Mouse (Mus musculus) ES-Bruce4 (cell line): ENCODE measurements around the gene Slc27a3. TPM values are rescaled to one million over a fixed set of nuclear protein-coding genes. Genes with fewer than 3 reads are reported as not detected.

Source experiments
- H3K27ac ChIP-seq: 2 replicates; pipeline ENCODE4 v1.5.1; 2012; ENCODE audit warnings: low read length, inconsistent platforms; ENCODE audit not compliant: insufficient read depth
- H3K27me3 ChIP-seq: 2 replicates; pipeline ENCODE4 v1.6.1; 2012; ENCODE audit warnings: mild to moderate bottlenecking, low read length, inconsistent platforms; ENCODE audit not compliant: control insufficient read depth, poor library complexity, insufficient read depth, severe bottlenecking
- H3K36me3 ChIP-seq: 2 replicates; pipeline ENCODE4 v1.6.1; 2012; ENCODE audit warnings: inconsistent platforms, mild to moderate bottlenecking, low read length, moderate library complexity; ENCODE audit not compliant: control insufficient read depth, poor library complexity, insufficient read depth, severe bottlenecking
- H3K4me1 ChIP-seq: one replicate; pipeline ENCODE4 v1.8.1; 2011; ENCODE audit warnings: low read length; ENCODE audit not compliant: control insufficient read depth, insufficient read depth
- H3K4me3 ChIP-seq: 2 replicates; pipeline ENCODE4 v1.5.1; 2011; ENCODE audit warnings: low read depth, mild to moderate bottlenecking, low read length
- H3K9ac ChIP-seq: 2 replicates; pipeline ENCODE4 v1.6.1; 2012; ENCODE audit warnings: low read depth, mild to moderate bottlenecking, inconsistent platforms; ENCODE audit not compliant: poor library complexity, severe bottlenecking
- H3K9me3 ChIP-seq: replicated peaks from 2 replicates; pipeline ENCODE4 v1.6.1; 2012; ENCODE audit warnings: mild to moderate bottlenecking, low read length, inconsistent platforms; ENCODE audit not compliant: control insufficient read depth, poor library complexity, insufficient read depth, severe bottlenecking
- CTCF ChIP-seq: IDR thresholded peaks from one replicate; pipeline ENCODE4 v1.8.1; 2011; ENCODE audit warnings: low read depth, low read length
- EP300 ChIP-seq: IDR thresholded peaks from 2 replicates; pipeline ENCODE4 v1.6.1; 2011; ENCODE audit warnings: low read depth, low read length; ENCODE audit not compliant: insufficient read depth
- POLR2A ChIP-seq: IDR thresholded peaks from one replicate; pipeline ENCODE4 v1.8.1; 2011; ENCODE audit warnings: low read length; ENCODE audit not compliant: insufficient read depth
- polyA plus RNA-seq: library from polyadenylated mRNA; stranded (reverse); fragments of >200 nt; gene quantifications from 2 replicates; pipeline ENCODE4 v1.2.4, GENCODE M21; 2011; ENCODE audit warnings: low read depth; ENCODE audit not compliant: missing spikeins, insufficient read depth, insufficient read length

Gene Slc27a3
- polyA plus RNA-seq: 11.0 and 12.5 TPM in 2 replicates

- H3K9ac ChIP-seq: peak within 1 kb of the TSS; percentile 60
- H3K9me3 ChIP-seq: no peaks in the 10 kb centered on the region
- H3K4me3 ChIP-seq: peak within 1 kb of the TSS; percentile 67
- H3K27me3 ChIP-seq: no peaks in the 10 kb centered on the region
- H3K4me1 ChIP-seq: peaks cover 6% of the 10 kb centered on the region
- TF ChIP-seq EP300 (no peak), POLR2A (no peak), CTCF (no peak)
- peak within 1 kb of the TSS; percentile 90 for H3K27ac ChIP-seq
- peaks cover 35% of the 10 kb centered on the region for H3K36me3 ChIP-seq
Observed at GRCm38 (mm10) chr3:90389511-90390490, at the start of gene Slc27a3. Gene Slc27a3, minus strand, starts transcription at chr3:90389938.

- H3K4me3 ChIP-seq: no peak overlapping the region
- H3K9me3 ChIP-seq: no peaks in the 10 kb centered on the region
- no peak overlapping the region for H3K9ac ChIP-seq
- no peaks in the 10 kb centered on the region for H3K27me3 ChIP-seq
- peak overlapping the region; percentile 83 for H3K27ac ChIP-seq
- H3K4me1 ChIP-seq: no peaks in the 10 kb centered on the region
- no peaks in the 10 kb centered on the region for H3K36me3 ChIP-seq
- no peak for TF ChIP-seq EP300
- TF ChIP-seq CTCF: no peak
- no peak for TF ChIP-seq POLR2A
Observed at GRCm38 (mm10) chr3:90437131-90437530, 47.4 kb upstream of the Slc27a3 start.

- Histone ChIP-seq H3K4me3 (no peak overlapping the region; the same call in 1 of the 2 replicates), H3K9ac (peak overlapping the region; percentile 46), H3K4me1 (peaks cover 1% of the 10 kb centered on the region), H3K27ac (peak overlapping the region; percentile 86), H3K36me3 (peaks cover 2% of the 10 kb centered on the region; the same call in 1 of the 2 replicates), H3K9me3 (no peaks in the 10 kb centered on the region), H3K27me3 (no peaks in the 10 kb centered on the region)
- TF ChIP-seq CTCF (no peak), EP300 (no peak), POLR2A (no peak)
Observed at GRCm38 (mm10) chr3:90434073-90434730, 44.5 kb upstream of the Slc27a3 start.

- Histone ChIP-seq H3K9me3 (no peaks in the 10 kb centered on the region), H3K4me3 (peak within 1 kb of the TSS; percentile 88), H3K27me3 (no peaks in the 10 kb centered on the region), H3K4me1 (peaks cover 1% of the 10 kb centered on the region), H3K9ac (peak within 1 kb of the TSS; percentile 94), H3K36me3 (peaks cover 2% of the 10 kb centered on the region; the same call in 1 of the 2 replicates), H3K27ac (peak within 1 kb of the TSS; percentile 90)
- TF ChIP-seq EP300 (0 out of 2 replicates have a peak, but pooled peaks have one; percentile 47), CTCF (no peak), POLR2A (no peak)
Observed at GRCm38 (mm10) chr3:90433381-90434020, 43.8 kb upstream of the Slc27a3 start, which contains the start of gene Ints3. Gene Ints3, minus strand, starts transcription at chr3:90433622.

GRCm38 (mm10) chr3:90432811-90433219 lies 43.1 kb upstream of the Slc27a3 start:
- no peaks in the 10 kb centered on the region for H3K9me3 ChIP-seq
- TF ChIP-seq POLR2A: no peak
- TF ChIP-seq CTCF: no peak
- TF ChIP-seq EP300: no peak
- H3K27me3 ChIP-seq: no peaks in the 10 kb centered on the region
- H3K4me3 ChIP-seq: peak overlapping the region; percentile 88
- H3K4me1 ChIP-seq: peaks cover 1% of the 10 kb centered on the region
- H3K36me3 ChIP-seq: peaks cover 2% of the 10 kb centered on the region; the same call in 1 of the 2 replicates
- H3K9ac ChIP-seq: peak overlapping the region; percentile 94
- H3K27ac ChIP-seq: peak overlapping the region; percentile 90
